Mouse (Mus musculus): ENCODE data around the gene Pla2g4c. TPM values are rescaled to one million over a fixed set of nuclear protein-coding genes. Genes with fewer than 3 reads are reported as not detected.
"Not testable (repeated sequence)": the region's sequence is repeated elsewhere in the genome, so short reads cannot be mapped to it uniquely, and the experiment has no call there.

Pla2g4c gene
- polyA plus RNA-seq (2015; fragmentation: Nextera tagmentation; extraction: Ambion mirVana), result 0.20 and 0.21 TPM in 2 replicates

- no peaks in the 10 kb centered on the region for H3K36me3 ChIP-seq (ENCODE audit: control insufficient read depth, insufficient read depth)
- 63% methylated on average over 2 of the region's 2 CpGs for WGBS
These were observed at the start of gene Pla2g4c for GRCm38 (mm10) chr7:13324316-13324715. TSS of gene Pla2g4c (plus strand) at chr7:13324655.

GRCm38 (mm10) chr7:13277081-13277480 is 47.4 kb upstream of the Pla2g4c start, which contains the start of gene Lig1:
TSS of gene Lig1 (plus strand) at chr7:13277283.
- H3K27me3 ChIP-seq (replicated peaks; ENCODE audit: control insufficient read depth, insufficient read depth, low read length), result no peaks in the 10 kb centered on the region
- peak within 1 kb of the TSS; percentile 62 for H3K9ac ChIP-seq (ENCODE audit: low read depth, low read length)
- no peaks in the 10 kb centered on the region for H3K9me3 ChIP-seq (ENCODE audit: control insufficient read depth)
- H3K27ac ChIP-seq (ENCODE audit: low read depth, low read length), result 0 out of 2 replicates have a peak within 1 kb of the TSS, but pooled peaks have one; percentile 68
- peak within 1 kb of the TSS; percentile 86 for H3K4me2 ChIP-seq (replicated peaks; ENCODE audit: low read depth)
- H3K4me3 ChIP-seq (ENCODE audit: low read depth, low read length), result peak within 1 kb of the TSS; percentile 76
- WGBS, result 97% methylated on average over 16 of the region's 16 CpGs
- H3K4me1 ChIP-seq (replicated peaks; ENCODE audit: control insufficient read depth, insufficient read depth, low read length), result peaks cover 4% of the 10 kb centered on the region; the same call in 1 of the 2 replicates
- 0 out of 2 replicates have a peak, but pooled peaks cover 10% of the 10 kb centered on the region for H3K36me3 ChIP-seq (ENCODE audit: control insufficient read depth, insufficient read depth)
- no peak for ATAC-seq
- no peak for TF ChIP-seq CTCF (IDR thresholded peaks at IDR 0.05; ENCODE audit: low read depth)

More at GRCm38 (mm10) chr7:13324316-13324715, at the start of gene Pla2g4c:
- TF ChIP-seq CTCF (IDR thresholded peaks at IDR 0.05; ENCODE audit: low read depth), result no peak
- Histone ChIP-seq H3K27me3 (replicated peaks; ENCODE audit: control insufficient read depth, insufficient read depth, low read length) (no peaks in the 10 kb centered on the region), H3K9me3 (ENCODE audit: control insufficient read depth) (no peaks in the 10 kb centered on the region), H3K4me3 (ENCODE audit: low read depth, low read length) (no peak within 1 kb of the TSS), H3K4me1 (replicated peaks; ENCODE audit: control insufficient read depth, insufficient read depth, low read length) (no peaks in the 10 kb centered on the region), H3K27ac (ENCODE audit: low read depth, low read length) (no peak within 1 kb of the TSS), H3K9ac (ENCODE audit: low read depth, low read length) (no peak within 1 kb of the TSS), H3K4me2 (replicated peaks; ENCODE audit: low read depth) (no peak within 1 kb of the TSS)
- no peak for ATAC-seq

- H3K4me1 ChIP-seq (replicated peaks; ENCODE audit: control insufficient read depth, insufficient read depth, low read length), result peaks cover 4% of the 10 kb centered on the region; the same call in 1 of the 2 replicates
- H3K27ac ChIP-seq (ENCODE audit: low read depth, low read length), result no peak overlapping the region
- ATAC-seq, result no peak
- peak overlapping the region; percentile 62 for H3K9ac ChIP-seq (ENCODE audit: low read depth, low read length)
- peak overlapping the region; percentile 76 for H3K4me3 ChIP-seq (ENCODE audit: low read depth, low read length)
- WGBS, result 19% methylated on average over 2 of the region's 2 CpGs
- H3K4me2 ChIP-seq (replicated peaks; ENCODE audit: low read depth), result peak overlapping the region; percentile 86
- no peaks in the 10 kb centered on the region for H3K27me3 ChIP-seq (replicated peaks; ENCODE audit: control insufficient read depth, insufficient read depth, low read length)
- H3K36me3 ChIP-seq (ENCODE audit: control insufficient read depth, insufficient read depth), result 0 out of 2 replicates have a peak, but pooled peaks cover 10% of the 10 kb centered on the region
- TF ChIP-seq CTCF (IDR thresholded peaks at IDR 0.05; ENCODE audit: low read depth), result no peak
- H3K9me3 ChIP-seq (ENCODE audit: control insufficient read depth), result no peaks in the 10 kb centered on the region
These were observed 46.6 kb upstream of the Pla2g4c start for GRCm38 (mm10) chr7:13277833-13278232.

GRCm38 (mm10) chr7:13278308-13278891 is 46.1 kb upstream of the Pla2g4c start, which contains the start of gene Zswim9:
TSS of gene Zswim9 (minus strand) at chr7:13278721.
- no peak; the same call in none of the 2 replicates for TF ChIP-seq CTCF (IDR thresholded peaks at IDR 0.05; ENCODE audit: low read depth)
- Histone ChIP-seq H3K27me3 (replicated peaks; ENCODE audit: control insufficient read depth, insufficient read depth, low read length) (no peaks in the 10 kb centered on the region), H3K9me3 (ENCODE audit: control insufficient read depth) (no peaks in the 10 kb centered on the region), H3K27ac (ENCODE audit: low read depth, low read length) (peak within 1 kb of the TSS; percentile 68), H3K4me2 (replicated peaks; ENCODE audit: low read depth) (peak within 1 kb of the TSS; percentile 86), H3K9ac (ENCODE audit: low read depth, low read length) (peak within 1 kb of the TSS; percentile 62), H3K4me3 (ENCODE audit: low read depth, low read length) (peak within 1 kb of the TSS; percentile 76), H3K36me3 (ENCODE audit: control insufficient read depth, insufficient read depth) (0 out of 2 replicates have a peak, but pooled peaks cover 10% of the 10 kb centered on the region), H3K4me1 (replicated peaks; ENCODE audit: control insufficient read depth, insufficient read depth, low read length) (peaks cover 4% of the 10 kb centered on the region; the same call in 1 of the 2 replicates)
- WGBS, result under 1% methylated on average over 39 of the region's 39 CpGs
- ATAC-seq, result peak; percentile 100

- ATAC-seq, result peak; percentile 69
- H3K4me1 ChIP-seq (replicated peaks; ENCODE audit: control insufficient read depth, insufficient read depth, low read length); H3K9me3 ChIP-seq (ENCODE audit: control insufficient read depth); H3K27me3 ChIP-seq (replicated peaks; ENCODE audit: control insufficient read depth, insufficient read depth, low read length): not testable (repeated sequence)
- peak overlapping the region; percentile 68; the same call in 1 of the 2 replicates for H3K27ac ChIP-seq (ENCODE audit: low read depth, low read length)
- peak overlapping the region; percentile 86 for H3K4me2 ChIP-seq (replicated peaks; ENCODE audit: low read depth)
- 0 out of 2 replicates have a peak, but pooled peaks cover 10% of the 10 kb centered on the region for H3K36me3 ChIP-seq (ENCODE audit: control insufficient read depth, insufficient read depth)
- peak overlapping the region; percentile 76 for H3K4me3 ChIP-seq (ENCODE audit: low read depth, low read length)
- WGBS, result 2% methylated on average over 13 of the region's 29 CpGs
- H3K9ac ChIP-seq (ENCODE audit: low read depth, low read length), result peak overlapping the region; percentile 62; the same call in 1 of the 2 replicates
These were observed 45.5 kb upstream of the Pla2g4c start for GRCm38 (mm10) chr7:13278957-13279356.

- ATAC-seq, result no peak
These were observed 35.8 kb upstream of the Pla2g4c start for GRCm38 (mm10) chr7:13288621-13289020.

More at GRCm38 (mm10) chr7:13288621-13289020, 35.8 kb upstream of the Pla2g4c start:
- peak; percentile 86 for TF ChIP-seq CTCF (IDR thresholded peaks at IDR 0.05; ENCODE audit: low read depth)
- H3K9ac ChIP-seq (ENCODE audit: low read depth, low read length), result no peak overlapping the region
- no peak overlapping the region for H3K27ac ChIP-seq (ENCODE audit: low read depth, low read length)
- H3K4me2 ChIP-seq (replicated peaks; ENCODE audit: low read depth), result no peak overlapping the region
- no peaks in the 10 kb centered on the region for H3K27me3 ChIP-seq (replicated peaks; ENCODE audit: control insufficient read depth, insufficient read depth, low read length)
- no peaks in the 10 kb centered on the region for H3K4me1 ChIP-seq (replicated peaks; ENCODE audit: control insufficient read depth, insufficient read depth, low read length)
- 47% methylated on average over 5 of the region's 5 CpGs for WGBS
- H3K9me3 ChIP-seq (ENCODE audit: control insufficient read depth), result no peaks in the 10 kb centered on the region
- H3K4me3 ChIP-seq (ENCODE audit: low read depth, low read length), result no peak overlapping the region
- H3K36me3 ChIP-seq (ENCODE audit: control insufficient read depth, insufficient read depth), result peaks cover 32% of the 10 kb centered on the region

All from intestine, postnatal 0 days (tissue).